Mouse (Mus musculus) embryonic facial prominence, embryonic 11.5 days (tissue): ENCODE results near the gene Klk5. TPM values are rescaled to one million over a fixed set of nuclear protein-coding genes. Genes with fewer than 3 reads are reported as not detected.

Experiments
- ATAC-seq: fragments of 200-750 bp; cut with Nextera tagmentation; replicated peaks from 2 replicates; pipeline ENCODE4 v1.8.0; 2017; ENCODE audit warnings: low read depth; ENCODE audit not compliant: insufficient number of reproducible peaks, low FRiP score, low TSS enrichment
- DNase-seq: peaks from one replicate; pipeline ENCODE4 v3.0.0-alpha.2; 2015; ENCODE audit warnings: low spot score
- H3K27ac ChIP-seq: fragments of 300-500 bp; sonication (generic); replicated peaks from 2 replicates; pipeline ENCODE4 v1.5.1; 2014; ENCODE audit warnings: mild to moderate bottlenecking, low read depth, low read length, control low read depth
- H3K27me3 ChIP-seq: fragments of 300-500 bp; sonication (generic); 2 replicates; pipeline ENCODE4 v1.6.1; 2014; ENCODE audit warnings: mild to moderate bottlenecking, low read length, moderate library complexity, mixed read lengths; ENCODE audit not compliant: control insufficient read depth, insufficient read depth
- H3K36me3 ChIP-seq: fragments of 300-500 bp; sonication (generic); replicated peaks from 2 replicates; pipeline ENCODE4 v1.6.1; 2014; ENCODE audit warnings: low read depth, mild to moderate bottlenecking, low read length, moderate library complexity, mixed read lengths; ENCODE audit not compliant: control insufficient read depth, insufficient read depth
- H3K4me1 ChIP-seq: fragments of 300-500 bp; sonication (generic); 2 replicates; pipeline ENCODE4 v1.6.1; 2014; ENCODE audit warnings: low read length, mixed read lengths; ENCODE audit not compliant: control insufficient read depth, insufficient read depth
- H3K4me2 ChIP-seq: fragments of 300-500 bp; sonication (generic); 2 replicates; pipeline ENCODE4 v1.6.1; 2014; ENCODE audit warnings: low read depth, mild to moderate bottlenecking, control low read depth, low read length, moderate library complexity
- H3K4me3 ChIP-seq: fragments of 300-500 bp; sonication (generic); 2 replicates; pipeline ENCODE4 v1.5.1; 2014; ENCODE audit warnings: low read depth, low read length, control low read depth
- H3K9ac ChIP-seq: fragments of 300-500 bp; sonication (generic); replicated peaks from 2 replicates; pipeline ENCODE4 v1.6.1; 2014; ENCODE audit warnings: mild to moderate bottlenecking, control low read depth, low read length
- H3K9me3 ChIP-seq: fragments of 300-500 bp; sonication (generic); replicated peaks from 2 replicates; pipeline ENCODE4 v1.6.1; 2016; ENCODE audit warnings: mild to moderate bottlenecking, low read length, inconsistent platforms, mixed read lengths; ENCODE audit not compliant: control insufficient read depth
- WGBS: fragments of 180-500 bp; shearing (Covaris S2); extraction: QIAGEN DNeasy Blood & Tissue Kit; methylation state at CpG from one replicate; pipeline ENCODE4 v1.1.7; 2014; 5-methylcytosine and 5-hydroxymethylcytosine counted together
- polyA plus RNA-seq: library from polyadenylated mRNA; unstranded; fragments of >200 nt; fragmentation: Nextera tagmentation; extraction: Ambion mirVana; gene quantifications from 2 replicates; pipeline ENCODE4 v1.2.1, GENCODE M21; 2014

Gene Klk5
- polyA plus RNA-seq, 1 experiment from 2014 or later = not detected

GRCm38 (mm10) chr7:43855709-43856108 lies 13.9 kb downstream of the Klk5 start:
- ATAC-seq (no peak), DNase-seq (no peak)
- no peak overlapping the region for H3K4me3 ChIP-seq
- no peaks in the 10 kb centered on the region; the same call in 1 of the 2 replicates for H3K9me3 ChIP-seq
- no peaks in the 10 kb centered on the region for H3K4me1 ChIP-seq
- no peak overlapping the region for H3K4me2 ChIP-seq
- no peaks in the 10 kb centered on the region for H3K36me3 ChIP-seq
- 75% methylated on average over 3 of the region's 3 CpGs for whole genome bisulfite sequencing
- no peak overlapping the region for H3K27ac ChIP-seq
- H3K27me3 ChIP-seq = no peaks in the 10 kb centered on the region
- no peak overlapping the region for H3K9ac ChIP-seq

DNA sequence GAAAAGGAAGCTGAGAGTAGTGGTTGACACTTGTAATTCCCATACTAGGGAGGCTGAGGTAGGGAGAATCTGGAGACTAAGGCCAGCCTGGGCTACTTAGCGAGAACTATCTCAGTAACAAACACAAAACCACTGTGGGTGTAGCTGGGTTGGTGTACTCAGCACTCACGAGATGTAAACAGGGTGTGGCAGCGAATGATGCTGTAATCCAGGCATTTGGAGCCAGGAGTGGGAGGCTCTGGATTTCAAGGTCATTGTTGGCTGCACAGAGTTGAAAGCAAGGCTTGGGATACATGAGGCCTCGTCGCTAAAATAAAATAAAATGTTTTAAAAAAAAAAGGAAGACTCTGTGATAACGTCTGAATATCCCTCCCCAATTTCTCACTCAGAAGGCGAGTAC lies 14.5 kb downstream of the Klk5 start:
- DNase-seq = no peak
- H3K36me3 ChIP-seq = no peaks in the 10 kb centered on the region
- 72% methylated on average over 7 of the region's 7 CpGs for WGBS
- H3K27me3 ChIP-seq = no peaks in the 10 kb centered on the region
- no peak overlapping the region for H3K9ac ChIP-seq
- H3K27ac ChIP-seq = no peak overlapping the region
- no peaks in the 10 kb centered on the region; the same call in 1 of the 2 replicates for H3K9me3 ChIP-seq
- H3K4me1 ChIP-seq = no peaks in the 10 kb centered on the region
- ATAC-seq = no peak
- no peak overlapping the region for H3K4me3 ChIP-seq
- H3K4me2 ChIP-seq = no peak overlapping the region

DNA sequence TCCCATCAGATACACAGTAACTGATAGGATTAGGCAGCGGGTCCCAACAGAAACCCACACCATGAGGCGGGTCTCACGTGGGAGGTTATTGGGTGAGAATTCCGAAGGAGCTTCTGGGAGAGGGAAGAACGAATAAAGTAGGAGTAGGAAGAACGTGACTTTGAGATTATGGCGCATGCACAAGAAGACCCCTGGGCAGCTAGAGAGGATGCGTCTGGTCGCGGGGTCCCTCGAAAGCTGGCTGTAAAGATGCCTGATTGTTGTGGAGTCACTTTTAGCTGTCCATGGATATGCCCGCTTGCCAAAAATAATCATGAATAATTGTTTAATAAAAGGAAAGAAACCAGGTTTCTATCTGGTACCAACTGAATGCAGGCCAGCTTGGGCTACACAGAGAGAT lies 15.7 kb downstream of the Klk5 start:
- ATAC-seq (no peak), DNase-seq (no peak)
- Histone ChIP-seq H3K4me2 (no peak overlapping the region), H3K27me3 (no peaks in the 10 kb centered on the region), H3K9me3 (no peaks in the 10 kb centered on the region; the same call in 1 of the 2 replicates), H3K4me3 (no peak overlapping the region), H3K36me3 (no peaks in the 10 kb centered on the region), H3K9ac (no peak overlapping the region), H3K27ac (no peak overlapping the region), H3K4me1 (no peaks in the 10 kb centered on the region)
- 92% methylated on average over 12 of the region's 12 CpGs for WGBS

DNA sequence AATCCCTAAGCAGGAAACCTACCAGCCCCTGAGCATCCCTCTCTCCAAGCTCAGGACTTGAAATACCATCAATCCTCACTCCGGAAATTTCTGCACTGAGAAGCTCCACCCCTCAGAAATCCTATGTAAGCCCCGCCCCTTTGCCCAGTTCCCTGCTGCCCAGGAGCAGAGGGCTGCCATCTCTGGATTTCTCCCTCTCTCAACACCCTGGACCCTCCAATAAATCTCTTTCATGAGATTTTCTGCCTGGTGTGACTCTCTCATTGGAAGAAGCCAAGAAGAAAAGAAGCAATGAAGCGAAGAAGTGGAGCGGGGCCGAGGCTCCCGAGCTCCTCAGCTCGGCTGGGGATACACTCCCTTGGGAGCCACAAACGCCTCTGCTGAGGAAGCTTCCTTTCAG lies 18.6 kb downstream of the Klk5 start:
- H3K4me2 ChIP-seq = no peak overlapping the region
- ATAC-seq = no peak

GRCm38 (mm10) chr7:43873237-43873636 lies 31.5 kb downstream of the Klk5 start:
- no peak overlapping the region for H3K27ac ChIP-seq
- no peaks in the 10 kb centered on the region for H3K9me3 ChIP-seq
- no peak overlapping the region for H3K4me3 ChIP-seq
- no peaks in the 10 kb centered on the region for H3K27me3 ChIP-seq
- H3K4me2 ChIP-seq = no peak overlapping the region
- 2% methylated on average over 10 of the region's 10 CpGs for WGBS
- no peaks in the 10 kb centered on the region for H3K36me3 ChIP-seq
- ATAC-seq = 0 out of 2 replicates have a peak, but pooled peaks have one; percentile 34
- peak; percentile 87 for DNase-seq
- no peak overlapping the region for H3K9ac ChIP-seq
- H3K4me1 ChIP-seq = no peaks in the 10 kb centered on the region

More for the DNA sequence above, 18.6 kb downstream of the Klk5 start:
- no peak overlapping the region for H3K4me3 ChIP-seq
- DNase-seq = no peak
- H3K27me3 ChIP-seq = no peaks in the 10 kb centered on the region
- H3K36me3 ChIP-seq = no peaks in the 10 kb centered on the region
- H3K9me3 ChIP-seq = no peaks in the 10 kb centered on the region; the same call in 1 of the 2 replicates
- 60% methylated on average over 8 of the region's 8 CpGs for WGBS
- H3K27ac ChIP-seq = no peak overlapping the region
- no peaks in the 10 kb centered on the region for H3K4me1 ChIP-seq
- H3K9ac ChIP-seq = no peak overlapping the region

- no peak overlapping the region for H3K4me3 ChIP-seq
- no peaks in the 10 kb centered on the region for H3K36me3 ChIP-seq
- 61% methylated on average over 3 of the region's 3 CpGs for WGBS
- H3K27me3 ChIP-seq = no peaks in the 10 kb centered on the region
- H3K4me1 ChIP-seq = no peaks in the 10 kb centered on the region
- H3K9ac ChIP-seq = no peak overlapping the region
- peak; percentile 19 for DNase-seq
- H3K27ac ChIP-seq = no peak overlapping the region
- H3K4me2 ChIP-seq = no peak overlapping the region
- ATAC-seq = no peak
- H3K9me3 ChIP-seq = no peaks in the 10 kb centered on the region
Measured at GRCm38 (mm10) chr7:43873674-43874073, 31.9 kb downstream of the Klk5 start.

- Histone ChIP-seq H3K36me3 (no peaks in the 10 kb centered on the region), H3K9me3 (no peaks in the 10 kb centered on the region), H3K4me3 (no peak overlapping the region), H3K9ac (no peak overlapping the region), H3K27me3 (no peaks in the 10 kb centered on the region), H3K4me1 (no peaks in the 10 kb centered on the region), H3K4me2 (no peak overlapping the region), H3K27ac (no peak overlapping the region)
- no peak for ATAC-seq
- WGBS = 78% methylated on average over 6 of the region's 6 CpGs
- no peak for DNase-seq
Measured at GRCm38 (mm10) chr7:43874868-43875375, 33.2 kb downstream of the Klk5 start.

- H3K4me2 ChIP-seq = no peak overlapping the region
- H3K9me3 ChIP-seq = no peaks in the 10 kb centered on the region
- H3K9ac ChIP-seq = no peak overlapping the region
- 77% methylated on average over 4 of the region's 4 CpGs for WGBS
- ATAC-seq (no peak), DNase-seq (peak; percentile 30)
- no peaks in the 10 kb centered on the region for H3K27me3 ChIP-seq
- H3K4me1 ChIP-seq = no peaks in the 10 kb centered on the region
- H3K27ac ChIP-seq = no peak overlapping the region
- no peaks in the 10 kb centered on the region for H3K36me3 ChIP-seq
- no peak overlapping the region for H3K4me3 ChIP-seq
Measured at GRCm38 (mm10) chr7:43876444-43876843, 34.7 kb downstream of the Klk5 start.
